Mouse (Mus musculus) erythroblast, embryonic 14.5 days (primary cell): ENCODE measurements around the gene Arhgef19. TPM values are rescaled to one million over a fixed set of nuclear protein-coding genes. Genes with fewer than 3 reads are reported as not detected.

Experiments
- H3K27me3 ChIP-seq: 2 replicates; pipeline ENCODE4 v1.6.1; 2012; ENCODE audit warnings: inconsistent platforms; ENCODE audit not compliant: control insufficient read depth
- H3K36me3 ChIP-seq: 2 replicates; pipeline ENCODE4 v1.6.1; 2012; ENCODE audit warnings: mild to moderate bottlenecking, inconsistent platforms; ENCODE audit not compliant: control insufficient read depth
- H3K4me1 ChIP-seq: 2 replicates; pipeline ENCODE4 v1.6.1; 2012; ENCODE audit warnings: inconsistent platforms; ENCODE audit not compliant: control insufficient read depth
- H3K4me3 ChIP-seq: replicated peaks from 2 replicates; pipeline ENCODE3; 2012; ENCODE audit warnings: moderate library complexity, mild to moderate bottlenecking, inconsistent platforms
- H3K9me3 ChIP-seq: 2 replicates; pipeline ENCODE4 v1.6.1; 2012; ENCODE audit warnings: low read length, inconsistent platforms, mixed read lengths; ENCODE audit not compliant: control insufficient read depth
- GATA1 ChIP-seq: IDR thresholded peaks from 2 replicates; pipeline ENCODE4 v1.6.1; 2012; ENCODE audit warnings: low read length, inconsistent platforms, mixed read lengths
- TAL1 ChIP-seq: IDR thresholded peaks from 3 replicates; pipeline ENCODE4 v1.6.1; 2012; ENCODE audit warnings: low read length, inconsistent platforms, mixed read lengths
- polyA plus RNA-seq: library from polyadenylated mRNA; stranded (reverse); fragments of >175 nt; gene quantifications from 2 replicates; pipeline ENCODE4 v1.2.3, GENCODE M21; 2012

Arhgef19 gene
- polyA plus RNA-seq, 1 experiment: 0.12 TPM

DNA sequence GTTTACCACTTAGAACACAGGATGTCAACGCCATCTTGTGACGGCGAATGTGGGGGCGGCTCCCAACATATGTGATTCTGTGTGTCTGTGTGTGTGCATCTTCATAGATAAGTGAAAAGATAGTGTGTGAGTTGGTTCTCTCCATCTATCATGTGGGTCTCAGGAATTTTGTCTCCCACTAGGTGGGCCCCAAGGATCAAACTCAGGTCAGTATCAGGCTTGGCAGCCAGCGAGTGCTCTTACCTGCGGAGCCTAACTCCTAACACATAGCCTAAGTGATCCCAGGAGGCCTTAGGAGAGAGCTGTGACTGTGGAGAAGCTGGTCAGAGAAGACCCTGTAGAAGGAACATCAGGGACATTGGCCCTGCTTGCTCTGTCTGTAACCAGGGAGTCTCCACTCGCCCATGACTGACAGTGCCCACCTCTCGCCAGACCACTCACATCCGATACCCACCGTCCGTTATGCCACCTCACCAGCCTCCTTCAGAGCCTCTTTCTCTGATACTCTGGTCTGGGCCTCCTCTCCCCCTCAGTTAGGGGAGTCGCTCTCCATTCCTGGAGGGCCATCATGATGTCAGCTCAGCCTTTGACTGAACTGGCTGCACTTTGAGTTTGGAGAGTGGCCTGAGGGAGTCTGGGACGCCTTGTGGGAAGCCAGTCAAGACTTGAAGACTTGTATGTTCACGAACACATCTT lies 28.6 kb upstream of the Arhgef19 start:
- no peak for TF ChIP-seq TAL1

DNA sequence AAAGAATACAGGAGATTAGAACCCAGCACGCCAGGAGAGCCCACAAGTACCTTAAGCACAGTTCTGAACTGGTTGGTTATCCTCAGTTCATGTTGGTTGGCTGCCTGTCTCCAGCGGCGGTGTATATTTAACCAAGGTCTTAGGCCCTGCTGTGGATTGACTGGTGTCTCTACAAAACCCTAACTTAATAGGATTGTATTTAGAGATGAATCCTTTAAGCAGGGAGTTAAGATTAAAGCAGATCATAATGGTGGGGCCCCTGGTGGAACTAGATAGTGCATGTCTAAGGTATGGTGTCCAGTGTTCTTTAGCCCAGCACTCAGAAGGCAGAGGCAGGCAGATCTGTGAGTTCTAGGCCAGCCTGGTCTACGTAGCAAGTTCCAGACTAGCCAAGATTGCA lies 27.7 kb upstream of the Arhgef19 start:
- Histone ChIP-seq H3K4me3 (no peak overlapping the region), H3K9me3 (no peaks in the 10 kb centered on the region), H3K36me3 (no peaks in the 10 kb centered on the region), H3K27me3 (no peaks in the 10 kb centered on the region), H3K4me1 (peaks cover 28% of the 10 kb centered on the region)
- TF ChIP-seq TAL1 (no peak), GATA1 (no peak)

More for the DNA sequence above, 28.6 kb upstream of the Arhgef19 start:
- Histone ChIP-seq H3K36me3 (no peaks in the 10 kb centered on the region; the same call in 1 of the 2 replicates), H3K9me3 (no peaks in the 10 kb centered on the region), H3K4me3 (no peak overlapping the region), H3K27me3 (no peaks in the 10 kb centered on the region), H3K4me1 (peaks cover 28% of the 10 kb centered on the region)

DNA sequence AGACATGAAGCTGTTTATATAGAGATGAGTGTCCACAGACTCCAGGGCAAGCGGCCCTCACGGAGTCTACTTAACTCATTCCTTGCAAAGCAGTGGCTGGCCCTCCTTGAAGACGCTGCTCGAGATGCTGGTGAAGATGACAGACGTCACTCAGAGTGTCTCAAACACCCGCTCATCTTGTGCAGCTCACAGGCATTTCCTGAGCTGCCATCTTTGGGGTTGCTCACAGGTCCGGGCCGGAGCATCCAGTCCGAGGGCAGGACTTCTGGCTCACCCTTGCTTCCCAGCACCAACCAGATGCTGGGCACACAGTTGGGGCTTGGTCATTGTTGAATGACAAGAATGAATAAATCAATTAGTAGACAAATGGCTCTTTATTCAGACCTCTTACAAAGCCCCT lies 26.4 kb upstream of the Arhgef19 start:
- Histone ChIP-seq H3K36me3 (no peaks in the 10 kb centered on the region), H3K9me3 (no peaks in the 10 kb centered on the region), H3K4me1 (peaks cover 26% of the 10 kb centered on the region), H3K27me3 (no peaks in the 10 kb centered on the region), H3K4me3 (no peak overlapping the region)
- TF ChIP-seq TAL1 (no peak), GATA1 (no peak)

DNA sequence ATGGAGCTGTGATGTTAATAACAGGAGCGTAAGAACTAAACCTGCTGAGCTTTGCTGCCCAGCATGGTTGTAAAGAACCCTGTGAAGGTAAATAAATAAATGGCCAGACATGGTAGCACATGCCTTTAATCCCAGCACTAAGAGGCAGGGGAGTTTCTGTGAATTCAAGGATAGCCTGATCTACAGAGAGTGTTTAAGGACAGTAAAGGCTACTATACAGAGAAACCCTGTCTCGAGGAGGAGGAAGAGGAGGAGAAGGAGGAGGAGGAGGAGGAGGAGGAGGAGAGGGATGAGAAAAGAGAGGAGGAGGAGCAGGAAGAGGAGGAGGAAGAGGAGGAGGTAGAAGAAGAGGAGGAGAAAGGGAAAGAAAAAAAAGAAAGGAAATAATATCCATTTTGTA lies 26.0 kb upstream of the Arhgef19 start:
- Histone ChIP-seq H3K9me3 (no peaks in the 10 kb centered on the region), H3K4me3 (peak overlapping the region; percentile 74), H3K4me1 (peaks cover 26% of the 10 kb centered on the region), H3K36me3 (no peaks in the 10 kb centered on the region), H3K27me3 (no peaks in the 10 kb centered on the region)
- TF ChIP-seq GATA1: no peak
- TF ChIP-seq TAL1: no peak

DNA sequence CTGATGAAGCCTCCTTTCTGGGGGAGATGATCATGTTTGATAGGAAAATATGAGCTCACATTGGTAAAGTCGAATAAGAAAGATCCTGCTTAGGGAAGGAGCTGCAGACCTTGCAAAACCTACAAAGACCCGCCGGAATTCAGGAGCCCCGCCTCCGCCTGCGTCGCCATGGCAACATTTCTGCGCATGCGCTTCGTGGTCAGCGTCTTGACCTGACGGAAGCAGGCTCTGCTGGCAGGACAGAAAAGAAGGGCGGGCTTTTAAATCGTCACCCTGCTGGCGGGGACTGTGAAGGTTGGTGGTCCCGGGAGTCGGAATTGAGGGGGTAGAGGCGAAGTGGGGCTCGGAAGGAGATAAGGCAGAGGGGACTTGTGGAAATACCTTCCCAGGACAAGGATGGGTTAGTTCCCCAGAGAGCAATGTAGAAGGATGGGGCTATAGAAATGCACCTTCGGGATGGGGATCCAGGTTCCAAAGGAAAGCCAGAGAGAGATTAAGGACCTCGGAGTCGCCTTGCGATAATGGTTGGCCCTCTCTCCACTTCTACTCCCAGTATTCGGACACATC lies 25.4 kb upstream of the Arhgef19 start, which contains the start of gene Rsg1:
TSS of gene Rsg1 (plus strand) at position 187 of the 567 bp plus-strand sequence.
- Histone ChIP-seq H3K4me3 (peak within 1 kb of the TSS; percentile 74), H3K9me3 (no peaks in the 10 kb centered on the region), H3K36me3 (no peaks in the 10 kb centered on the region), H3K4me1 (peaks cover 26% of the 10 kb centered on the region), H3K27me3 (no peaks in the 10 kb centered on the region)
- TF ChIP-seq TAL1: no peak
- TF ChIP-seq GATA1: no peak

GRCm38 (mm10) chr4:141214337-141214851 lies 24.9 kb upstream of the Arhgef19 start:
- no peaks in the 10 kb centered on the region for H3K36me3 ChIP-seq
- H3K4me3 ChIP-seq: peak overlapping the region; percentile 74
- H3K27me3 ChIP-seq: no peaks in the 10 kb centered on the region
- TF ChIP-seq GATA1 (no peak), TAL1 (no peak)
- peaks cover 26% of the 10 kb centered on the region for H3K4me1 ChIP-seq
- H3K9me3 ChIP-seq: no peaks in the 10 kb centered on the region

- TF ChIP-seq GATA1 (no peak), TAL1 (no peak)
- Histone ChIP-seq H3K36me3 (no peaks in the 10 kb centered on the region; the same call in 1 of the 2 replicates), H3K4me3 (no peak overlapping the region), H3K27me3 (no peaks in the 10 kb centered on the region), H3K9me3 (no peaks in the 10 kb centered on the region), H3K4me1 (peaks cover 2% of the 10 kb centered on the region)
These were observed 19.6 kb upstream of the Arhgef19 start for GRCm38 (mm10) chr4:141219583-141220213.

- Histone ChIP-seq H3K36me3 (no peaks in the 10 kb centered on the region; the same call in 1 of the 2 replicates), H3K4me3 (no peak overlapping the region), H3K9me3 (no peaks in the 10 kb centered on the region), H3K27me3 (no peaks in the 10 kb centered on the region), H3K4me1 (no peaks in the 10 kb centered on the region; the same call in 1 of the 2 replicates)
- TF ChIP-seq GATA1 (no peak), TAL1 (no peak)
These were observed 17.5 kb upstream of the Arhgef19 start for GRCm38 (mm10) chr4:141221848-141222247.

DNA sequence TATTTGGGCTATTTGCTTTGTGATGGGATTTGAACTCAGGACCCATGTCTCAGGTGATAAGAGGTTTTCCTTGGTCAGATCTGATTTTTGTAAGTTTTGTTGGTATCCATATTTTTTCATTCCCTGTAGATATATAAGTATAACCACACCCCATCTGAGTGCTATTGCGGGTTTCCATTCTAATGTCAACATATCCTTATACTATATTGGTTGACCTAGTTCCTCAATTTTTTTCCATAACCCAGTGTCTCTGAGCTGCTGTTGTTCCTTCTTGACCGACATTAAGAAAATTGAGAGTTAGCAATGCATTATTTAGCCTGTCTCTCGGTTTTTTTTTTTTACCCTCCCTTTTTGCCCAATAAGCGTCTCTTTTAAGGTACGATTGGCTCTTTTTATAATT lies 16.5 kb upstream of the Arhgef19 start:
- no peaks in the 10 kb centered on the region for H3K27me3 ChIP-seq
- H3K4me3 ChIP-seq: no peak overlapping the region
- TF ChIP-seq TAL1: no peak
- TF ChIP-seq GATA1: no peak
- H3K36me3 ChIP-seq: no peaks in the 10 kb centered on the region; the same call in 1 of the 2 replicates
- H3K9me3 ChIP-seq: no peaks in the 10 kb centered on the region
- no peaks in the 10 kb centered on the region for H3K4me1 ChIP-seq
